Mouse (Mus musculus) liver, adult 2 months (tissue): ENCODE results near the gene Cnih3.

Source experiments
- CTCF ChIP-seq: fragments of 200-500 bp; IDR thresholded peaks from 2 replicates; pipeline ENCODE4 v1.5.1; 2011; ENCODE audit warnings: low read depth, low read length, control low read depth
- POLR2A ChIP-seq: fragments of 200-500 bp; IDR thresholded peaks from 2 replicates; pipeline ENCODE4 v1.6.1; 2011; ENCODE audit warnings: low read length, control low read depth; ENCODE audit not compliant: insufficient read depth; ENCODE audit errors: extremely low read depth

DNA sequence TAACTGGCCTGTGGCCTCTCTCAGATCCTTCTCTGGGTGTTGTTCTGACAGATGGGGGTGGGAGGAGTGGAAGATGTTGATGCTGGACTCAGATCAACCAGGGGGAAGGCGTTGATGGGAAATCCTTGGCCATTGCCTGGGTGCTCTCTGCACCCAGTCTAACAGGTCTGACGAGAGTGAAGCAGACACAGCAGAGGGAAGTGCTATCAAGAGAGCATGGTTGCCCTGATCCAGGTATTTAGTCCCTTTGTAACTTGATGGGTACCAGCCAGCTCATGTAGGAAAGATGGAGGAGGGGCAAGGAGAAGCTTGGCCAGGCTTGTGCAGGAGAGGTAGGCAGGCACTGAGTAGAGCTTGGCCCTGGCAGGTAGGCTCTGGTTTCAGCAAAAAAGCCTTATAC lies 36.8 kb downstream of the Cnih3 start:
- no peak for TF ChIP-seq POLR2A
- no peak for TF ChIP-seq CTCF
